Mouse (Mus musculus) adrenal gland, postnatal 0 days (tissue): ENCODE data around the gene Vmn2r89. TPM values are rescaled to one million over a fixed set of nuclear protein-coding genes. Genes with fewer than 3 reads are reported as not detected.

ENCODE experiments used
- polyA plus RNA-seq: library from polyadenylated mRNA; unstranded; fragments of >200 nt; fragmentation: Nextera tagmentation; extraction: Ambion mirVana; gene quantifications from 2 replicates; pipeline ENCODE4 v1.2.1, GENCODE M21; 2015

The Vmn2r89 gene
- polyA plus RNA-seq, result 0.06 TPM in 1 of 2 replicates, not detected in the other

GRCm38 (mm10) chr14:51451557-51451956 lies at the start of gene Vmn2r89:
TSS of gene Vmn2r89 (plus strand) at chr14:51451857.

GRCm38 (mm10) chr14:51410520-51410919 lies 41.1 kb upstream of the Vmn2r89 start, which contains the start of gene Vmn2r88:
TSS of gene Vmn2r88 (plus strand) at chr14:51410820.

Other genes starting within 250 kb of the Vmn2r89 start
- not detected in 2 replicates for gene Ear14, start 248.5 kb upstream of the Vmn2r89 start, polyA plus RNA-seq
- not detected in 2 replicates for gene Rnase2a, start 195.7 kb upstream of the Vmn2r89 start, polyA plus RNA-seq
- not detected in 2 replicates for gene Gm7247, start 90.1 kb upstream of the Vmn2r89 start, polyA plus RNA-seq
- gene Vmn2r88, start 41.0 kb upstream of the Vmn2r89 start, polyA plus RNA-seq, result not detected in 2 replicates
- not detected in 2 replicates for gene Gm5622, start 100.9 kb downstream of the Vmn2r89 start, polyA plus RNA-seq
- gene Gm17175, start 122.2 kb downstream of the Vmn2r89 start, polyA plus RNA-seq, result not detected in 2 replicates
- gene Gm17174, start 140.3 kb downstream of the Vmn2r89 start, polyA plus RNA-seq, result not detected in 2 replicates
- gene Gm17078, start 159.5 kb downstream of the Vmn2r89 start, polyA plus RNA-seq, result not detected in 2 replicates
- gene Gm4181, start 183.8 kb downstream of the Vmn2r89 start, polyA plus RNA-seq, result not detected in 2 replicates
- not detected in 2 replicates for gene Gm17079, start 243.6 kb downstream of the Vmn2r89 start, polyA plus RNA-seq